Mouse (Mus musculus): ENCODE data around the gene Fhit. TPM values are rescaled to one million over a fixed set of nuclear protein-coding genes. Genes with fewer than 3 reads are reported as not detected.

Fhit gene
- total RNA-seq, 4 experiments from 2014 or later = 0.63 to 1.8 (median 0.99) TPM

DNA sequence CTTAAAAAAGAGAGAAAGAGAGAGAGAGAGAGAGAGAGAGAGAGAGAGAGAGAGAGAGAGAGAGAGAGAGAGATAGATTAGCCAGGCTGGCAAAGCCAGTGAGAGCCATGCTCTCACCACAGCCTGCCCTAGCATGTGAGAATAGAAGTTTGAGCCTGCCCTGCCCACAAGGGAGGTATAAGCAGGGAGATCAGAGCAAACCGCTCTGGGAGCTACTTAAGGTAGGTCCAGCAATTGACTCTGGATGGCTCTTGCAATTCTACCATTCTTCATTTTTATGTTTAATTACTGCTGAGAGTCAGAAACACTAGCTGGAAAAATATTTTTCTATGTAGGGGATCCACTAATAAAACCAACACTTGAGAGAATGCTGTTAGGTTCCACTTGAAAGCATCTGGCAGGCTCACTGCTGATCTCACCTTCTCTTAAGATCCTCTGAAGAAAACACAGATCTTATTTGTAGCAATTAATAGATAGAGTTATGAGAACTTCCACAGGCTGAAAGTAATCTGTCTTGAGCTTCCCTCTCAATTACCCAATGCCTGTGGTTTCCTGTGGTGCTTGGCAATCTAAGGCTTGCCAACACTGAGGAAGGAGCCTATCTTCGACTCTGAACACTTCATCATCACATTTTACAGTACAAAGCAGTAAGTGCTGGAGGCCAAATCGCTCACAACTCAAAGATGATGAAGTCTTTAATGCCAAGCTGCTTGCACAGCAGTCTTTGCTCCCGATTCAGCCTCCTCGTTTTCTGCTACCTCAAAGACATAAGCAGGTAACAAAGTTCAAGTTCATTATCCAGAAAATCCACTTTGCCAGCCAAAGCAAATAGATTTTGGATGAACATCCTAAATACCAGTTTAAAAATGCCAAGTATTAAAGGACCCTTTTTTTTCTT lies 793.8 kb downstream of the Fhit start:
- DNase-seq (ENCODE audit: low spot score in 2 of 2) = no peak

DNA sequence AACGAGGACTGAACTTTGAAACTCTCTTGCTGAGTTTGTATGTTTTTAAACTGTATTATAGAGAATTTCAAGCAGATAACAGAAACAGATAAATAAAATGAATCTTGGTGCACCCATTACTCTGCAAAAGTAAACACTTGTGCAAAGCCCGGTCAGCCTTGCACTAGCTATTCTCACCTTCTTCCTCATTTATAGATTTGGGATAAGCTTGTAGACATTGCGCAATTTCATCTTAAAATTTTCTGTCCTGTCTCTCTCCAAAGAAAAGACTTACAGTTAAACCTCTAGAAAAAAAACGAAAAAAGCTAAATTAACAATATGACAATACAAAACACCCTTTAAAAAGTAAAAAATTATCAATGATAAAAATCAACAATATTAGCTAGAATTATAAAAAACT lies 795.0 kb downstream of the Fhit start:
- DNase-seq (ENCODE audit: low spot score in 2 of 2) = no peak

GRCm38 (mm10) chr14:10364281-10364680 lies 797.6 kb downstream of the Fhit start:
- DNase-seq (ENCODE audit: low spot score in 2 of 2) = no peak

- no peak for DNase-seq (ENCODE audit: low spot score in 2 of 2)
Measured at GRCm38 (mm10) chr14:10363306-10363705, 798.5 kb downstream of the Fhit start.

- no peak for DNase-seq (ENCODE audit: low spot score in 2 of 2)
Measured at GRCm38 (mm10) chr14:10345905-10346304, 815.9 kb downstream of the Fhit start.

DNA sequence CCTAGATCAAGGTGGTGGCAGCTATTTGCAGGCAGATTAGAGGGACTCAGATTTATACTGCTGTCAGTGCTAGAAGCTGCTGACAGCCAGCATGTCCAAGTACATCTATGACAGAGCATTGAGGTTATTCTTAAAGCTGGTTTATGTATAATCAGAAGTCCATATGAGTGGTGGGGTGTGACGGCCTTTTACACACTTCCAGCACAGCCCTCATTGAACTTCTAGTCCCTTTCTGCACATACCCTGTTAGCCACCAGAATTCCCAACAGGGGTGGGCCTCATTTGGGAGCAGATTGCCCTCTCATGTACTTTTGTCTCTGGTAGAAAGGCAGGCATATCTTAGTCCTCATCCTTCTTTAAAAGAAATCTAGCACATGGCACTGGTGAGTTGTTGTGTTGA lies 817.8 kb downstream of the Fhit start:
- DNase-seq (ENCODE audit: low spot score in 2 of 2) = no peak

GRCm38 (mm10) chr14:10316764-10317163 lies 845.1 kb downstream of the Fhit start:
- no peak for DNase-seq (ENCODE audit: low spot score in 2 of 2)

- no peak for DNase-seq (ENCODE audit: low spot score in 2 of 2)
Measured at GRCm38 (mm10) chr14:10312190-10312589, 849.6 kb downstream of the Fhit start.

DNA sequence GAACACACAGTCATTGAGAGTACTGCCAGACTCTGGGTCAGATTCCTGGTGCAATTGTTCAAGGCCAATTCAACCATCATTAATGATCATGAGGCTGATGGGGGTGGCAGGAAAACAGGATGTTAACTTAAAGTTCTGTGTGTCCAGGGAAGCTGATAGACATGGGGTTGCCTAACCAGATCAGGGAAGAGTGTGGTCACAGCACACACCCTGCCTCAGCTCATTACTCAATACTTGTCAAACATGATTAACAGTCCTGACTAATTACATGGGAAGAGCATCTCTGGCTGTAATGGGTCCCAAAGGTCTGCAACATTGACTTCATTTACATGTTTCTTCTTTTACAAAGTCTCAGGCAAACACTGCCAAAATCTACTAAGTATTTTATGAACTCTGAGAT lies 856.5 kb downstream of the Fhit start:
- no peak for DNase-seq (ENCODE audit: low spot score in 2 of 2)

GRCm38 (mm10) chr14:10301497-10301896 lies 860.3 kb downstream of the Fhit start:
- DNase-seq (ENCODE audit: low spot score in 2 of 2) = no peak

GRCm38 (mm10) chr14:10300914-10301313 lies 860.9 kb downstream of the Fhit start:
- DNase-seq (ENCODE audit: low spot score in 2 of 2) = no peak

DNA sequence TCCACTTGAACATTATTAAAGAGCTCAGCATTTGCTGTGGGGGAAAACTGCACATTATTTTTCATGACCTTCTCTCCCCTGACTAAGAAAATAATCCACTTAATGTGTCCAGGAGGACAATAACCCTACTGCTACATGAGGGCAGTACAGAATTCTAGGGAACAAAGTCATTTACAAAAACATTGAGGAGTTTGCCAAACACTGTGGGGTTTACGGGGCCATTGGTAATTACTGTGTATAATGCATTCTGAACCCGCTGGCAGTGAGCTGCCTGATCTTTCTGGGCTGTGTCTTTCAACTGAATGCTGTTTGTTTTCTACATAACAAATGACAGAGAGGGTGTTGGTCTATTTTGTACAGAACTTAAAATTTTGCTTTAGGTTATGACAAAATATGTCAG lies 862.8 kb downstream of the Fhit start:
- DNase-seq (ENCODE audit: low spot score in 2 of 2) = no peak

- no peak for DNase-seq (ENCODE audit: low spot score in 2 of 2)
Measured at GRCm38 (mm10) chr14:10289043-10289442, 872.8 kb downstream of the Fhit start.

DNA sequence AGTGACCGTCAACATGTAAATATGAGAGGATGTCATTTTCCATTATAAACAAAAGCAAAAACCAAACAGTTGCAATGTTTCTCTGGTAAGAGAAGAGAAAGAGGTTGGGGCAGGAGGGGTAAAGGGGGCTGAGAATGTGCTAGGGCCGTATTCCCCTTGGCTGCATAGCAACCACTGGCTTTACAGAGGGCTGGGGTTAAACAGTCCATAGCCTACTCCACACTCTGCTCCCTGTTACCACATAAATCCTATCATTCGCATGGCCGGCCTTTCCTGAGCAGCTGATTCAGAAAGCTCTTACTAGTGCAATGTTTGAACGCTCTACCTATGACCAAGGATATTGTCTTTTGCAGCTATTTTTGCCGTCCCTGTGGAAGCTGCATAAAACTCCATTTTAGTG lies 875.8 kb downstream of the Fhit start:
- DNase-seq (ENCODE audit: low spot score in 2 of 2) = no peak

DNA sequence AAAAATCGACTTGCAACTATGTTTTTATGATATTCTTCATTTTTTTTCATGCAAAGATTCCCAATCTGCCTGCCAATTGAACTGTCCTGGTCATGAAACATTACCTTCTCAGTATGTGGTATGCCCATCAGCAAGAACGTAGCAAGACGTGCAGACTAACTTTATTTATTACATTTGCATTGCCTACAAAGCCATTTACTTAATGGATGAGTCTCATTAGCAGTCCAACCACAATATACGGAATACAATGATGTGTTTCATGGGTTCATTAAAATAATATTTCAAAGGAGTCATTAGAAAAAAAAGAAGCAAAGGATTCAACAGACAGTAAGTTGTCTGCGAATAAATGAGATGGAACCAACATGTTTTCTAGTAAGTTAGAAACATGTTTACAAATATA lies 933.1 kb downstream of the Fhit start:
- no peak for DNase-seq (ENCODE audit: low spot score in 2 of 2)

DNA sequence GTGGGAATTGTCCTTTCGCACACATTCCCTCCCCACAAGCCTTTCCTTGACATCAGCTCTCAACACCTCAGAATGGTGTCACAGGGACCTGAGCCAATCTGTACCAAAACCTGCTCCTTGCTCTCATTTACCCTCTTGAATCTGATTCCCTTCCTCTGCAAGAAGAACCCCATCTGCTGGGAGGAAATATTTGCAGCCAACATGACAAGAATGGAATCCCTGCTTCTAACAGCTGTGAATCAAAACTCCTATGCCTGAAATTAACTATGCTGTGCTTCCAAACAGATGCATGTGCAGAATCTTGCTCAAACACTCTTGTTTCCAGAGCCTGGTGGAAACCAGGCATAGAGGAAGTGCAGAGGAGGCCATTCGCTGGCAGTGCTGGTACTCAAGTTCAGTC lies 940.0 kb downstream of the Fhit start:
- no peak for DNase-seq (ENCODE audit: low spot score in 2 of 2)

- no peak for DNase-seq (ENCODE audit: low spot score in 2 of 2)
Measured at GRCm38 (mm10) chr14:10213216-10213615, 948.6 kb downstream of the Fhit start.

GRCm38 (mm10) chr14:10211184-10211583 lies 950.7 kb downstream of the Fhit start:
- no peak for DNase-seq (ENCODE audit: low spot score in 2 of 2)

GRCm38 (mm10) chr14:10209007-10209406 lies 952.8 kb downstream of the Fhit start:
- DNase-seq (ENCODE audit: low spot score in 2 of 2) = no peak

- DNase-seq (ENCODE audit: low spot score in 2 of 2) = no peak
Measured at GRCm38 (mm10) chr14:10205699-10206098, 956.1 kb downstream of the Fhit start.

DNA sequence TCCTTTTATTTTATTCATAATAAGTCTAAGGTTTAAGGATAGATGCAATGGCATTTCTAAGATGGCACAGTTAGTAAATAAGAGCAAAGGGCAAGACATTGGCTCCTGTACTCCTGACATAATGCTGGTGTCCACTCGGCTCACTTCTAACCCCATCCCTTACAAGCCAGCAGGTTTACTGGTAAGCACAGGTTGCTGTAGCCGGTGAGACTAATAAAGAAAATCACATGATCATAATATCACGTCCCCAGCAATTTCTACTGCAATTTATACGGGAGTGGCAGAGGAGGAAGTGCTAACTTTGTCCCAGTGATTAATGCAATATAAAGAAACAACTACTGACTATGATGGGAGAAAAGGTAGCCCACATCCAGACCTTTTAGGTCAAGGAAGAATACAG lies 956.5 kb downstream of the Fhit start:
- no peak for DNase-seq (ENCODE audit: low spot score in 2 of 2)

- DNase-seq (ENCODE audit: low spot score in 2 of 2) = no peak
Measured at GRCm38 (mm10) chr14:10194130-10194529, 967.7 kb downstream of the Fhit start.

DNA sequence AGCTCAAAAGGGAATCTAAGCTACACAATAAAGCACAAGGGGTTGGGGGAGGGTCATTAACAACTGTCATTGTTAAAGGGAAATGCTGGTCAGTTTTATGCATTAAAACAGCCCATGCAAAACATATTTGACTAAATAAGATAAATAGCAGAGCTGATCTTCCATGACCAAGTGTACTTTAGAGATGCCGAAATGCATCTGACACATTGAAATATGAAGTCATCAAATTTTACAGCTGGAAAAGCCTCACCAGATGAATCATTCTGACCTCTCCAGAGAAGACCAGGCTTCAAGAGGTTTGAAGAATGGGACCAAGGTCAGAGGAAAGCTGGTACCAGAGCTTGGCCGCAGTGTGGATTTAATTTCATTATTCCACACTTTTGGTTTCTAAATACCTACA lies 990.1 kb downstream of the Fhit start:
- DNase-seq (ENCODE audit: low spot score in 2 of 2) = no peak
